In genomic region chr10:49573514-49573913, GRCm38 (mm10) we compare ENCODE assay signal across 25 mouse cellular contexts.
A peak's percentile ranks its signal among the peaks of the same experiment; 100 is the strongest.
DNase-seq lines count a peak whose midpoint lies in the region; ATAC-seq lines count a peak whose summit lies in the region.
"Had no signal": no experiment of that assay in that cellular context is flagged by ENCODE, and none has a peak within 500 bp of the region (broad histone marks: within the 10 kb centered on the region; RNA-seq: fewer than 3 reads in every experiment).

No protein-coding gene starts in this region.

- no peak overlapping the region for H3K27ac ChIP-seq in forebrain, embryonic 14.5 days (ENCODE audit: low read depth, low read length)
- no peak overlapping the region for H3K27ac ChIP-seq in forebrain, embryonic 10.5 days
- no peak overlapping the region for H3K27ac ChIP-seq in midbrain, embryonic 11.5 days (ENCODE audit: low read depth, low read length)
- no peak overlapping the region for H3K27ac ChIP-seq in midbrain, embryonic 14.5 days (replicated peaks; ENCODE audit: low read depth, low read length)
- H3K27ac ChIP-seq in forebrain, embryonic 16.5 days (ENCODE audit: low read length): no peak overlapping the region
- H3K27ac ChIP-seq: embryonic facial prominence, embryonic 13.5 days; embryonic facial prominence, embryonic 15.5 days had no signal

- no peaks in the 10 kb centered on the region for H3K4me1 ChIP-seq in forebrain, embryonic 14.5 days (ENCODE audit: control insufficient read depth, insufficient read depth, low read length)
- H3K4me1 ChIP-seq in forebrain, embryonic 10.5 days: no peaks in the 10 kb centered on the region
- no peaks in the 10 kb centered on the region for H3K4me1 ChIP-seq in midbrain, embryonic 11.5 days (ENCODE audit: control insufficient read depth, insufficient read depth, low read length)
- H3K4me1 ChIP-seq in midbrain, embryonic 14.5 days (ENCODE audit: control insufficient read depth, insufficient read depth, low read length): no peaks in the 10 kb centered on the region
- H3K4me1 ChIP-seq in forebrain, embryonic 16.5 days (replicated peaks; ENCODE audit: control insufficient read depth, insufficient read depth, low read length): no peaks in the 10 kb centered on the region
- H3K4me1 ChIP-seq: embryonic facial prominence, embryonic 13.5 days; embryonic facial prominence, embryonic 15.5 days had no signal

- H3K36me3 ChIP-seq in forebrain, embryonic 14.5 days (ENCODE audit: control insufficient read depth, insufficient read depth, low read length): no peaks in the 10 kb centered on the region
- H3K36me3 ChIP-seq in forebrain, embryonic 10.5 days (replicated peaks): no peaks in the 10 kb centered on the region
- no peaks in the 10 kb centered on the region for H3K36me3 ChIP-seq in midbrain, embryonic 11.5 days (ENCODE audit: control insufficient read depth, insufficient read depth, low read length)
- no peaks in the 10 kb centered on the region for H3K36me3 ChIP-seq in midbrain, embryonic 14.5 days (ENCODE audit: control insufficient read depth, insufficient read depth, low read length)
- no peaks in the 10 kb centered on the region for H3K36me3 ChIP-seq in forebrain, embryonic 16.5 days (ENCODE audit: control insufficient read depth, insufficient read depth)
- H3K36me3 ChIP-seq: embryonic facial prominence, embryonic 13.5 days; embryonic facial prominence, embryonic 15.5 days; G1E had no signal

- H3K9me3 ChIP-seq in forebrain, embryonic 14.5 days (replicated peaks; ENCODE audit: control insufficient read depth, low read length): no peaks in the 10 kb centered on the region
- no peaks in the 10 kb centered on the region for H3K9me3 ChIP-seq in forebrain, embryonic 10.5 days
- H3K9me3 ChIP-seq in midbrain, embryonic 11.5 days (ENCODE audit: control insufficient read depth, low read length): no peaks in the 10 kb centered on the region
- H3K9me3 ChIP-seq in midbrain, embryonic 14.5 days (ENCODE audit: control insufficient read depth, low read length): no peaks in the 10 kb centered on the region
- no peaks in the 10 kb centered on the region for H3K9me3 ChIP-seq in forebrain, embryonic 16.5 days (ENCODE audit: control insufficient read depth, low read length)
- H3K9me3 ChIP-seq: embryonic facial prominence, embryonic 13.5 days; embryonic facial prominence, embryonic 15.5 days; G1E had no signal

- H3K9ac ChIP-seq in forebrain, embryonic 14.5 days (ENCODE audit: low read length): no peak overlapping the region
- no peak overlapping the region for H3K9ac ChIP-seq in midbrain, embryonic 11.5 days (ENCODE audit: low read length)
- no peak overlapping the region for H3K9ac ChIP-seq in midbrain, embryonic 14.5 days (replicated peaks; ENCODE audit: low read length)
- H3K9ac ChIP-seq in forebrain, embryonic 16.5 days (replicated peaks; ENCODE audit: low read depth, low read length): no peak overlapping the region
- H3K9ac ChIP-seq: embryonic facial prominence, embryonic 13.5 days; embryonic facial prominence, embryonic 15.5 days had no signal

- WGBS in forebrain, embryonic 14.5 days: 83% methylated on average over 7 of the region's 7 CpGs
- 90% methylated on average over 7 of the region's 7 CpGs for WGBS in forebrain, embryonic 10.5 days
- 84% methylated on average over 7 of the region's 7 CpGs for WGBS in midbrain, embryonic 11.5 days
- 89% methylated on average over 7 of the region's 7 CpGs for WGBS in midbrain, embryonic 14.5 days
- WGBS in forebrain, embryonic 16.5 days: 74% methylated on average over 7 of the region's 7 CpGs

- H3K27me3 ChIP-seq in forebrain, embryonic 14.5 days (replicated peaks; ENCODE audit: control insufficient read depth, insufficient read depth, low read length): no peaks in the 10 kb centered on the region
- H3K27me3 ChIP-seq in forebrain, embryonic 10.5 days (ENCODE audit: poor library complexity, severe bottlenecking): no peaks in the 10 kb centered on the region
- no peaks in the 10 kb centered on the region for H3K27me3 ChIP-seq in midbrain, embryonic 11.5 days (ENCODE audit: control insufficient read depth, insufficient read depth, low read length)
- H3K27me3 ChIP-seq in midbrain, embryonic 14.5 days (ENCODE audit: control insufficient read depth, insufficient read depth, low read length): no peaks in the 10 kb centered on the region
- H3K27me3 ChIP-seq in forebrain, embryonic 16.5 days (replicated peaks; ENCODE audit: control insufficient read depth, insufficient read depth, low read length): no peaks in the 10 kb centered on the region
- H3K27me3 ChIP-seq: CH12.LX; embryonic facial prominence, embryonic 13.5 days; embryonic facial prominence, embryonic 15.5 days; Patski had no signal

- DNase-seq in forebrain, embryonic 14.5 days (ENCODE audit: low spot score): peak; percentile 34
- no peak for DNase-seq in forebrain, embryonic 10.5 days (ENCODE audit: extremely low spot score, low spot score)
- DNase-seq in midbrain, embryonic 11.5 days (ENCODE audit: low spot score, missing footprints): peak; percentile 49
- DNase-seq in midbrain, embryonic 14.5 days: no peak
- DNase-seq in gastrocnemius, adult 18-20 months (ENCODE audit: low spot score): no peak
- DNase-seq in yolk sac, embryonic 10.5 days (ENCODE audit: low spot score): no peak
- DNase-seq: adrenal gland, adult 8-10 months; adrenal gland, postnatal 14 days; adrenal gland, postnatal 36 days; cerebellum, adult 11 months; cerebellum, adult 18-20 months; cerebellum, adult 8-10 months; cerebellum, adult 9-11 months; cerebellum, postnatal 14 days; cerebellum, postnatal 36 days; embryo, embryonic 11 days had no signal

- no peak overlapping the region for H3K4me3 ChIP-seq in forebrain, embryonic 14.5 days (ENCODE audit: low read depth, low read length)
- no peak overlapping the region for H3K4me3 ChIP-seq in forebrain, embryonic 10.5 days
- no peak overlapping the region for H3K4me3 ChIP-seq in midbrain, embryonic 11.5 days (ENCODE audit: low read depth, low read length)
- no peak overlapping the region for H3K4me3 ChIP-seq in midbrain, embryonic 14.5 days (replicated peaks; ENCODE audit: low read depth, low read length)
- H3K4me3 ChIP-seq in forebrain, embryonic 16.5 days (replicated peaks; ENCODE audit: low read length): no peak overlapping the region
- H3K4me3 ChIP-seq: embryonic facial prominence, embryonic 13.5 days; embryonic facial prominence, embryonic 15.5 days; erythroblast, embryonic 14.5 days had no signal

- H3K4me2 ChIP-seq in forebrain, embryonic 14.5 days (ENCODE audit: low read length): no peak overlapping the region
- no peak overlapping the region for H3K4me2 ChIP-seq in midbrain, embryonic 11.5 days
- H3K4me2 ChIP-seq in midbrain, embryonic 14.5 days (ENCODE audit: low read length): no peak overlapping the region
- H3K4me2 ChIP-seq in forebrain, embryonic 16.5 days (ENCODE audit: low read length): no peak overlapping the region
- H3K4me2 ChIP-seq: embryonic facial prominence, embryonic 13.5 days; embryonic facial prominence, embryonic 15.5 days had no signal

- peak; percentile 44; the same call in 1 of the 2 replicates for ATAC-seq in forebrain, embryonic 14.5 days
- no peak for ATAC-seq in midbrain, embryonic 11.5 days (ENCODE audit: low FRiP score)
- no peak for ATAC-seq in midbrain, embryonic 14.5 days (ENCODE audit: low FRiP score, low TSS enrichment)
- peak; percentile 55 for ATAC-seq in forebrain, embryonic 16.5 days
- ATAC-seq: activated CD4-positive, CD25-positive, alpha-beta regulatory T cell, adult 4 months; CD4-positive, CD25-positive, alpha-beta regulatory T cell, adult 4 months; Patski had no signal

Comparison
In these comparisons a context has a peak if more than half of its experiments do, and no peak if none do; other contexts are left out.
1. DNase-seq: peak in forebrain, embryonic 14.5 days (single experiment) and midbrain, embryonic 11.5 days (single experiment); none in forebrain, embryonic 10.5 days (single experiment), midbrain, embryonic 14.5 days (single experiment), gastrocnemius, adult 18-20 months (single experiment) and yolk sac, embryonic 10.5 days (single experiment).
2. ATAC-seq: peak in forebrain, embryonic 14.5 days (single experiment) and forebrain, embryonic 16.5 days (single experiment); none in midbrain, embryonic 11.5 days (single experiment) and midbrain, embryonic 14.5 days (single experiment).